Mouse (Mus musculus) midbrain, embryonic 15.5 days (tissue): ENCODE measurements around the gene Armh3. TPM values are rescaled to one million over a fixed set of nuclear protein-coding genes. Genes with fewer than 3 reads are reported as not detected.
A peak's percentile ranks its signal among the peaks of the same experiment; 100 is the strongest.

Source experiments
- ATAC-seq: fragments of 200-750 bp; cut with Nextera tagmentation; replicated peaks from 2 replicates; pipeline ENCODE4 v1.8.0; 2017; ENCODE audit warnings: moderate TSS enrichment
- H3K27ac ChIP-seq: fragments of 300-500 bp; sonication (generic); 2 replicates; pipeline ENCODE4 v1.5.1; 2015; ENCODE audit warnings: mild to moderate bottlenecking, inconsistent platforms
- H3K27me3 ChIP-seq: fragments of 300-500 bp; sonication (generic); replicated peaks from 2 replicates; pipeline ENCODE4 v1.6.1; 2015; ENCODE audit warnings: inconsistent platforms
- H3K36me3 ChIP-seq: fragments of 300-500 bp; sonication (generic); replicated peaks from 2 replicates; pipeline ENCODE4 v1.6.1; 2015; ENCODE audit warnings: inconsistent platforms
- H3K4me1 ChIP-seq: fragments of 300-500 bp; sonication (generic); 2 replicates; pipeline ENCODE4 v1.6.1; 2015; ENCODE audit warnings: inconsistent platforms
- H3K4me2 ChIP-seq: fragments of 300-500 bp; sonication (generic); 2 replicates; pipeline ENCODE4 v1.6.1; 2015; ENCODE audit warnings: inconsistent platforms, mild to moderate bottlenecking, moderate library complexity
- H3K4me3 ChIP-seq: fragments of 300-500 bp; sonication (generic); 2 replicates; pipeline ENCODE4 v1.5.1; 2015; ENCODE audit warnings: mild to moderate bottlenecking, inconsistent platforms
- H3K9ac ChIP-seq: fragments of 300-500 bp; sonication (generic); 2 replicates; pipeline ENCODE4 v1.6.1; 2015; ENCODE audit warnings: mild to moderate bottlenecking, inconsistent platforms
- H3K9me3 ChIP-seq: fragments of 300-500 bp; sonication (generic); 2 replicates; pipeline ENCODE4 v1.6.1; 2016; ENCODE audit warnings: inconsistent platforms
- WGBS: fragments of 180-500 bp; shearing (Covaris S2); methylation state at CpG from one replicate; pipeline ENCODE4 v1.1.7; 2015; ENCODE audit warnings: mixed read lengths; 5-methylcytosine and 5-hydroxymethylcytosine counted together
- polyA plus RNA-seq: library from polyadenylated mRNA; unstranded; fragments of >200 nt; fragmentation: Nextera tagmentation; extraction: Ambion mirVana; gene quantifications from 2 replicates; pipeline ENCODE4 v1.2.1, GENCODE M21; 2015

The Armh3 gene
- polyA plus RNA-seq, 1 experiment from 2014 or later, result 25.4 TPM

GRCm38 (mm10) chr19:45855284-45855920 is 142.9 kb downstream of the Armh3 start:
- Histone ChIP-seq H3K9ac (no peak overlapping the region), H3K27me3 (no peaks in the 10 kb centered on the region), H3K4me3 (no peak overlapping the region), H3K9me3 (no peaks in the 10 kb centered on the region), H3K27ac (no peak overlapping the region), H3K4me1 (no peaks in the 10 kb centered on the region), H3K4me2 (no peak overlapping the region), H3K36me3 (no peaks in the 10 kb centered on the region)
- WGBS, result 72% methylated on average over 8 of the region's 8 CpGs
- no peak for ATAC-seq

- Histone ChIP-seq H3K9me3 (no peaks in the 10 kb centered on the region), H3K27ac (no peak overlapping the region), H3K4me3 (no peak overlapping the region), H3K36me3 (no peaks in the 10 kb centered on the region), H3K4me1 (no peaks in the 10 kb centered on the region), H3K9ac (no peak overlapping the region), H3K4me2 (no peak overlapping the region), H3K27me3 (no peaks in the 10 kb centered on the region)
- ATAC-seq, result no peak
- WGBS, result 70% methylated on average over 7 of the region's 7 CpGs
These were observed 143.8 kb downstream of the Armh3 start for GRCm38 (mm10) chr19:45854521-45854920.

- Histone ChIP-seq H3K4me1 (no peaks in the 10 kb centered on the region; the same call in 1 of the 2 replicates), H3K27me3 (no peaks in the 10 kb centered on the region), H3K9me3 (no peaks in the 10 kb centered on the region), H3K4me2 (no peak overlapping the region), H3K9ac (no peak overlapping the region), H3K36me3 (no peaks in the 10 kb centered on the region), H3K4me3 (no peak overlapping the region), H3K27ac (no peak overlapping the region)
- 90% methylated on average over 4 of the region's 4 CpGs for WGBS
- no peak for ATAC-seq
These were observed 150.6 kb downstream of the Armh3 start for GRCm38 (mm10) chr19:45847733-45848093.

- H3K27ac ChIP-seq, result no peak overlapping the region
- no peaks in the 10 kb centered on the region for H3K36me3 ChIP-seq
- H3K9ac ChIP-seq, result no peak overlapping the region
- no peak overlapping the region for H3K4me2 ChIP-seq
- H3K4me3 ChIP-seq, result no peak overlapping the region
- 89% methylated on average over 3 of the region's 3 CpGs for WGBS
- ATAC-seq, result no peak
- H3K27me3 ChIP-seq, result no peaks in the 10 kb centered on the region
- no peaks in the 10 kb centered on the region; the same call in 1 of the 2 replicates for H3K4me1 ChIP-seq
- no peaks in the 10 kb centered on the region for H3K9me3 ChIP-seq
These were observed 151.1 kb downstream of the Armh3 start for GRCm38 (mm10) chr19:45847016-45847732.

- Histone ChIP-seq H3K4me3 (no peak overlapping the region), H3K9me3 (no peaks in the 10 kb centered on the region), H3K27me3 (no peaks in the 10 kb centered on the region), H3K4me2 (no peak overlapping the region), H3K9ac (no peak overlapping the region), H3K36me3 (no peaks in the 10 kb centered on the region), H3K27ac (peak overlapping the region; percentile 17; the same call in 1 of the 2 replicates), H3K4me1 (no peaks in the 10 kb centered on the region; the same call in 1 of the 2 replicates)
- ATAC-seq, result no peak
- 35% methylated on average over 3 of the region's 3 CpGs for WGBS
These were observed 154.1 kb downstream of the Armh3 start for GRCm38 (mm10) chr19:45844209-45844608.

- Histone ChIP-seq H3K9ac (no peak overlapping the region), H3K27me3 (no peaks in the 10 kb centered on the region), H3K4me2 (no peak overlapping the region), H3K9me3 (no peaks in the 10 kb centered on the region), H3K4me1 (no peaks in the 10 kb centered on the region; the same call in 1 of the 2 replicates), H3K27ac (no peak overlapping the region), H3K36me3 (no peaks in the 10 kb centered on the region), H3K4me3 (no peak overlapping the region)
- 48% methylated on average over 10 of the region's 10 CpGs for WGBS
- no peak for ATAC-seq
These were observed 154.9 kb downstream of the Armh3 start for GRCm38 (mm10) chr19:45843424-45843823.

- Histone ChIP-seq H3K27me3 (no peaks in the 10 kb centered on the region), H3K4me1 (peaks cover 5% of the 10 kb centered on the region; the same call in 1 of the 2 replicates), H3K27ac (no peak overlapping the region), H3K9me3 (no peaks in the 10 kb centered on the region), H3K4me2 (no peak overlapping the region), H3K4me3 (no peak overlapping the region), H3K9ac (no peak overlapping the region), H3K36me3 (no peaks in the 10 kb centered on the region)
- 84% methylated on average over 12 of the region's 12 CpGs for WGBS
- ATAC-seq, result no peak
These were observed 161.0 kb downstream of the Armh3 start for GRCm38 (mm10) chr19:45837050-45837994.

GRCm38 (mm10) chr19:45835490-45835889 is 162.8 kb downstream of the Armh3 start:
- 76% methylated on average over 10 of the region's 10 CpGs for WGBS
- H3K27ac ChIP-seq, result 0 out of 2 replicates have a peak overlapping the region, but pooled peaks have one; percentile 32
- no peak for ATAC-seq

GRCm38 (mm10) chr19:45833665-45834064 is 164.6 kb downstream of the Armh3 start:
- H3K4me1 ChIP-seq, result peaks cover 5% of the 10 kb centered on the region; the same call in 1 of the 2 replicates
- H3K9me3 ChIP-seq, result no peaks in the 10 kb centered on the region
- no peak overlapping the region for H3K4me3 ChIP-seq
- no peak overlapping the region for H3K9ac ChIP-seq
- H3K4me2 ChIP-seq, result no peak overlapping the region
- 88% methylated on average over 10 of the region's 10 CpGs for WGBS
- H3K27ac ChIP-seq, result no peak overlapping the region
- no peaks in the 10 kb centered on the region for H3K36me3 ChIP-seq
- H3K27me3 ChIP-seq, result no peaks in the 10 kb centered on the region
- no peak for ATAC-seq

More at GRCm38 (mm10) chr19:45835490-45835889, 162.8 kb downstream of the Armh3 start:
- Histone ChIP-seq H3K27me3 (no peaks in the 10 kb centered on the region), H3K9ac (no peak overlapping the region), H3K4me3 (no peak overlapping the region), H3K9me3 (no peaks in the 10 kb centered on the region), H3K4me1 (peaks cover 5% of the 10 kb centered on the region; the same call in 1 of the 2 replicates), H3K36me3 (no peaks in the 10 kb centered on the region), H3K4me2 (no peak overlapping the region)

GRCm38 (mm10) chr19:45830679-45831078 is 167.6 kb downstream of the Armh3 start:
- H3K27ac ChIP-seq, result no peak overlapping the region
- WGBS, result 61% methylated on average over 2 of the region's 2 CpGs
- H3K27me3 ChIP-seq, result no peaks in the 10 kb centered on the region
- peaks cover 5% of the 10 kb centered on the region; the same call in 1 of the 2 replicates for H3K4me1 ChIP-seq
- no peak overlapping the region for H3K9ac ChIP-seq
- H3K4me3 ChIP-seq, result no peak overlapping the region
- no peak overlapping the region for H3K4me2 ChIP-seq
- no peaks in the 10 kb centered on the region for H3K9me3 ChIP-seq
- no peaks in the 10 kb centered on the region for H3K36me3 ChIP-seq
- ATAC-seq, result no peak

- Histone ChIP-seq H3K4me2 (no peak overlapping the region), H3K27ac (no peak overlapping the region), H3K4me1 (no peaks in the 10 kb centered on the region), H3K27me3 (no peaks in the 10 kb centered on the region), H3K9me3 (no peaks in the 10 kb centered on the region), H3K9ac (no peak overlapping the region), H3K36me3 (no peaks in the 10 kb centered on the region), H3K4me3 (no peak overlapping the region)
- WGBS, result 93% methylated on average over 3 of the region's 3 CpGs
- ATAC-seq, result no peak
These were observed 170.6 kb downstream of the Armh3 start for GRCm38 (mm10) chr19:45827736-45828135.

- 85% methylated on average over 5 of the region's 5 CpGs for WGBS
- no peaks in the 10 kb centered on the region for H3K36me3 ChIP-seq
- H3K9ac ChIP-seq, result no peak overlapping the region
- no peak for ATAC-seq
- H3K4me1 ChIP-seq, result no peaks in the 10 kb centered on the region
- H3K27me3 ChIP-seq, result no peaks in the 10 kb centered on the region
- no peaks in the 10 kb centered on the region for H3K9me3 ChIP-seq
- no peak overlapping the region for H3K27ac ChIP-seq
- no peak overlapping the region for H3K4me2 ChIP-seq
- no peak overlapping the region for H3K4me3 ChIP-seq
These were observed 171.2 kb downstream of the Armh3 start for GRCm38 (mm10) chr19:45827125-45827524.
